Mouse (Mus musculus) retina, postnatal 1 day (tissue): ENCODE measurements around the gene Sbds.
"Not testable (repeated sequence)": the region's sequence is repeated elsewhere in the genome, so short reads cannot be mapped to it uniquely, and the experiment has no call there.

Experiments used
- DNase-seq: peaks from one replicate; pipeline ENCODE4 v3.0.0-alpha.2; 2012

The Sbds gene

GRCm38 (mm10) chr5:130255799-130256525 lies 632 bp upstream of the Sbds start:
- DNase-seq: not testable (repeated sequence)

GRCm38 (mm10) chr5:130254164-130255016 lies 940 bp downstream of the Sbds start:
- peak; percentile 45 for DNase-seq

GRCm38 (mm10) chr5:130247823-130248222 lies 7.5 kb downstream of the Sbds start:
- no peak for DNase-seq

GRCm38 (mm10) chr5:130241426-130241825 lies 13.9 kb downstream of the Sbds start:
- DNase-seq: no peak

DNA sequence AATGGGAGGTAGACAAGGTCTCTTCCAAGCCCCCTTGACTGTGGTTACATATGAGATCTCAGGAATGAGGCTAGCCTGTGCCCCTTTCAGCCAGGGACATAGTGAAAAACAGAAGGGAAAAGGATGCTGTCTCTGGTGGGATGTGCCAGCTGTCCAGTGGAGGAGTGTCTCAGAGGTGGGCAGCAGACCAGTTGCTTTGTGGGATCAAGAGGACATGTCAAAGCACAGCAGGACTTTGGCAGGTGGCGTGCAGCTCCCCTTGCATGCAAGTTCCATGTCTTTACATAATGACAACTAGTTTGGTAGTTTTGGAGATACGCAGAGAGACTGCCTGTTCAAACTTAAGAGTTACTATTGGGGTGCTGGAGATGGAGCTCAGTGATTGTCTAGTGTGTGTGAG lies 15.5 kb downstream of the Sbds start:
- DNase-seq: no peak

DNA sequence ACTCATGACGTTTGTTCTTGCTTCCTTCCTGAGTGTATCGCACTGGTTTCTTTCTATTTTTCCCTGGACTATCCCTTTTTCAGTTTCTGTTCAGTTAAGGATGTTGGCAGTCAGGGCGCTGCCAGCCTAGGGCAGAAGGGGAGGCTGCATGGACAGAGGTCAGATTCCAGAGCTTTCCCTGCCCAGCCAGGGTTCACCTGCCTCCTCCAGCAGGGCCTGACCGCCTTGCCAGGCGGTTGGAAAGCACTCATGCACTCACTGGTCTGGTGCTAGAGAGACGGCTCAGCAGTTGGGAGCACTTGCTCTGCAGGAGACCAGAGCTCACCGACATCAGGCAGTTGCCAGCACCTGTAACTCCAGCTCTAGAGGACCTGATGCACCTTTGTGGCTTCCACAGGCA lies 16.1 kb downstream of the Sbds start:
- no peak for DNase-seq

- DNase-seq: no peak
Observed at GRCm38 (mm10) chr5:130236302-130236701, 19.0 kb downstream of the Sbds start.

DNA sequence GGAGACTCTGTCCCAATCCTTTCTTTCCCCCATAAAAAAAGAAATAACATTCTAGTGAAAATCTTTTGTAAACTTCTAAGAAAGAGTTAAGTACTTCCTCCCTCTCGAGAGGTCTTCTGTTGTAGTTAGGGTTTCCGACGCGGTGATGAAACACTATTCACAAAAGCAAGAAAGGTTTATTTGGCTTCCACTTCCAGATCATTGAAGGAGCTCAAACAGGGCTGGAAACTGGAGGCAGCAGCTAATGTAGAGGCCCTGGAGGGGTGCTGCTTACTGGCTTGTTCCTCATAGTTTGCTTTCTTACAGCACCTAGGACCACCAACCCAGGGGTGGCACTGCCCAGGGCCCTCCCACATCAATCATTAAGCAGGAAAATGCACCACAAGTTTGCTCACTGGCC lies 27.2 kb downstream of the Sbds start:
- DNase-seq: no peak

DNA sequence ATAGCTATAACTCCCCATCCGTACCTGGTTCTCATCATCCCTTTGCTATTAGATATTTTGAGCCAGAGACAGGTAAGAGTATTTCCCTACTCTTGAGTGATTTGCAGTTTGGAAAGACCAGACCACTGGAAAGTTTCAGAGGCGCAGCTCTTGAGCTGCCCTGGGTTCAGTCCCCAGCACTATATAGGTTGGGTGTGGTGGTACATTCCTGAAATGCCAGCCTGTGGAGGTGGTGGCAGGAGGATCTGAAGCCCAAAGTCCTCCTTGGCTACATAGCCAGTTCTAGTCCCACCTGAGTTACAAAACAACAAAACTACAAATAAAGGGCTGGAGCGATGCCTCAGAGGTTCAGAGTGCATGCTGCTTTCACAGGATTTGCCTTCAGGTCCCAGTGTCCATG lies 28.5 kb downstream of the Sbds start:
- DNase-seq: no peak

DNA sequence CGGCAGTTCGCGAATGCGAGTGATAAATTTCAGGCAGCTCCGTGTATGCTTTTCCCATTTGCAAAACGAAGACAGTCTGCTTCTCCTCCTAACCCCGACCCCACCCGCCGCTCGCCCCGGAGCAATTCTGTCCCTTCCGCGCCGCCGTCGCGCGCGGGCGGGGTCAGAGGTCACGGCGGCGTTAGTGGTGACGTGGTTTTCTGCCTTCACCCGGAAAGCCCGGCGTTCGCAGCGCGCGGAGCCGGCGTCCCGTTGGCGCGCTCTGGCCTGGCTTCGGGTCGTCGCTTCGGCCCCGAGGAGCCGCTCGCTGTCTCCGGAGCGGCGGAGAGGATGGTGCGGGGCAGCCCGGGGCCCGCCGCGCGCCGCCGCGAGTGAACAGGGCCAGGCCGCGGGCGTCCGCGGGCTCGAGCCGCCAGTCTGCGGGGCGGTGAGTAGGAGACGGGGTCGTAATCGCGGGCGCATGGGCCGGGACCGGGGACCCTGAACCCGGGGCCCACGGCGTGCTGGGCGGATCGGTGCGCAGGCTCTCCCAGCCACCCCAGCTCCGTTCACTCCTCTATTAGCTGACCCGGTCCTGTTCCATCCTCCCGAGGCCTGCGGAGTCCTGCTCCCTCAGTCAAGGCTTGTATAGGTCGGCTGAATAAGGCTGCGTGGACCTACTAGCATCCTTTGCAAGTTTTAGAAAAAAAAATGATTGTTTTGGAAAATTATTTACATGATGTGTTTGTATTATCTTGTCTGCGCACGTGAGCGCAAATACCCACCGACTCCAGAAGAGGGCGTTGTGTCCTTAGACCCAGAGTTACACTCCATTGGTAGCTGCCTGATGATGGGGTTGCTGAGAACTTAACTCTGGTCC lies 33.0 kb downstream of the Sbds start:
- DNase-seq: peak; percentile 95

GRCm38 (mm10) chr5:130221760-130222145 lies 33.6 kb downstream of the Sbds start:
- DNase-seq: no peak

DNA sequence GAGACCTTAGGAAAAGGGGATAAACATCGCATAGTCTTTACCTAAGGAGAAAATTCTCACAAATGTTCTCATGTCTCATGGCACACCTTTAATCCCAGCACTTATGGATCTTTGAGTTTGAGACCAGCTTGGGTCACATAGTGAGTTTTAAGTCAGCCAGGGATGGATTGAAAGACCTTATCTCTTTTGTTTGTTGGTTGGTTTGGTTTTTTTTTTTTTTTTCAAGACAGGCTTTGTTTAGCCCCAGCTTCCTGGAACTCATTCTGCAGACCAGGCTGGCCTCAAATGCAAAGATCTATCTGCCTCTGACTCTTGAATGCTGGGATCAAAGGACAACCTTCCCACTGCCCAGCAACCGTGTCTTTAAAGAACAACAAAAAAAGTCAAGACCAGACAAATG lies 34.0 kb downstream of the Sbds start:
- no peak for DNase-seq

DNA sequence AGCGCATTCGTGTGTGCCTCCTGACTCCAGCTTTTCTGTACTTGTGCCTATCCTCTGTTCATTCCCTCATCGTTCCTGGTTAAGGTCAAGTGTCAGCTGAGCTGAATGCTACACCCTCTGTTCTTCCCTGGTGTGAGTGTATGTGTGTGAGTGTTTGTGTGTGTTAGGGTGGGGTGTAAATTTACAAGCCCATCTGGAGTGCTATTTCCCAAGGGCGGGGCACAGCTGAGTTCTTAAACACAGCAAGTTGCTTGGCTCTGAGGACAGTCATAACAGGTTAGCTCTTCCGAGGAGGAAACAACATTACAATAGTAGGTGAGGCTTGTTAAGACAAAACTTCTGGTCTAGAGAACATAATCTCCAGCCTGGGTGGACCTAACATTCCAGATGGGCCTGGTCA lies 37.0 kb downstream of the Sbds start:
- DNase-seq: no peak

DNA sequence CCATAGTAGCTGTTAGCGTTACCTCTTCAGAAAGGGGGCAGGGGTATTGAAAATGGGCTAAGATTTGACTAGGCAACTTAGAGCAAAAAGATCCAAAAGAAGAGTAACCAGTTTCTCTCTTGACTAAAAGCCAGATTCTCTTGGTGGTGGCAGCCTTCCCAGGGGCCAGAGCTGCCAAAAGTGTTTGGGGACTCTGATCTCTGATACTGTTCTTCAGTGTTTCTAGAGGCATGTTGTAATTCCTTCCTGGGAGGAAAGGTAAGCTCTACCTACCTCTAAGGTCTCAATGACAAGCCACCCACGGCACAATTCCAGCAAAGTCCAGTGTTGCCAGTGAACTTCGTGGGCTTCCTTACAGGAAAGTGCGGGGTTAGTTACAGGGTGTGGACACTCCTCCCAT lies 37.9 kb downstream of the Sbds start:
- no peak for DNase-seq

DNA sequence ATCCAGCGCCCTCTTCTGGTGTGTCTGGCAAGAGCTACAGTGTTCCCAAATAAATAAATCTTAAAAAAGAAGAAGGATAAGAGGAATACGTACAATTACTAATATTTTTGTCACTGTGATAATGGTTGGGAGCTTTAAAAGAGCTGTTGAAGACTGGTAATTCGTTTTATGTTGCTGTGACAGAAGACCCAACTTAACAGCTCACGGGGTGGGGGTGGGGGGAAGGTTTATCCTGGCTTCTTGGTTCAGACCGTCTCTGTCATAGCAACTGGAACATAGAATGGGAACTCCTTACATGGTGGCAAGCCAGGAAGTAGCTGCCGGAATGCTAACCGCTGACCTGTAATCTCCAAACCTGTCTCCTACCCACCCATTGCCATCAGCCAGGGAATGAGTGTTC lies 38.5 kb downstream of the Sbds start, which contains the start of gene Tmem248:
Tmem248 (plus strand) TSS at position 301 of the 400 bp plus-strand sequence.
- no peak for DNase-seq

DNA sequence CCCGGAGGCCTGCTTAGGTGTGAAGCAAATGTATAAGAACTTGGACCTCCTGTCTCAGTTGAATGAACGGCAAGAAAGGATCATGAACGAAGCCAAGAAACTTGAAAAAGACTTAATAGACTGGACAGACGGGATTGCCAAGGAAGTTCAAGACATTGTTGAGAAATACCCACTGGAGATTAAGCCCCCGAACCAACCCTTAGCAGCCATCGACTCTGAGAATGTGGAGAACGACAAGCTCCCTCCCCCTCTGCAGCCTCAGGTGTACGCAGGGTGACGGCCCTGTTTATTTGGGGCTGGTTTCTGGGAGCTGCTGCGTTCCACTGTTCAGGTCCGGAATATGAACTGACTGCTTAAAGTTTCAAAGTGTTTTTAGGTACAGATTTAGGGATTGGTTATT lies 42.4 kb downstream of the Sbds start:
- no peak for DNase-seq

DNA sequence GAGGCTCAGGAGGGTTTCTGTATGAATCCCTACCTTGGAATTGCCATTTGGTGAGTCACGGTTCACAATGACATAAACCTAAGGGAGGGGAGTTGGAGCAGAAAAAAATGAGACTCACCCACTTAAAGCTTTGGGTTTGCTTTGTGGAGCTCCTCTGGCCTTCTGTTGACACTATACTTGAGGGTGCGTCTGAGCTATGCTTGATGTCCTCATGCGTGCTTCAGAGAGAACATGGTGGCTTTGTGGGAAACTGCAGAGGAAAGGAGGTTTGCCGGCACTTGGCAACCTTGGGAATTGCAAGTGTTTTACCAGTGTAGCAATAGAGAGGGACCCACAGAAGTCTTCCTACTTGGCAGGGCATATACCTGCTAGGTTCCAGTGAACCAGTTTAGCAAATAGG lies 48.0 kb downstream of the Sbds start:
- no peak for DNase-seq

GRCm38 (mm10) chr5:130205441-130206023 lies 49.8 kb downstream of the Sbds start:
- DNase-seq: no peak

DNA sequence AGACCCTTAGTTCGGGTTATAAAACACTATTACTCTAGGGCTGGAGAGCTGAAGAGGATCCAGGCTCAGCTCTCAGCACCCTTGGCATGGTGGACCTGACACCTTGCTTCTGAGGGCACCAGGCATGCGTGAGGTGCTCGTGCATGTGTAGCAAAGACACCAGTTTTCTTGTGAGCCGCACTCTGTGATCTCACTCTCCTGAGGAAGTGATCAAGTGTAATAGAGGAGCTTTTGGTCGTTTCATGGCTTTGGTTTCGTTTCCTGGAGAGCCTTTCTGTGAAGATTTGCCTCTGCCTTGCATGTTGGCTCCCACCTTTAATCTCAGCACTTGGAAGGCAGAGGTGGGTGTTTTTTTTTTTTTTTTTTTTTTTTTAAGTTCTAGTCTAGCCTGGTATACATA lies 50.8 kb downstream of the Sbds start:
- DNase-seq: no peak

- DNase-seq: no peak
Observed at GRCm38 (mm10) chr5:130203948-130204347, 51.4 kb downstream of the Sbds start.

GRCm38 (mm10) chr5:130200233-130201029 lies 54.9 kb downstream of the Sbds start:
- no peak for DNase-seq

DNA sequence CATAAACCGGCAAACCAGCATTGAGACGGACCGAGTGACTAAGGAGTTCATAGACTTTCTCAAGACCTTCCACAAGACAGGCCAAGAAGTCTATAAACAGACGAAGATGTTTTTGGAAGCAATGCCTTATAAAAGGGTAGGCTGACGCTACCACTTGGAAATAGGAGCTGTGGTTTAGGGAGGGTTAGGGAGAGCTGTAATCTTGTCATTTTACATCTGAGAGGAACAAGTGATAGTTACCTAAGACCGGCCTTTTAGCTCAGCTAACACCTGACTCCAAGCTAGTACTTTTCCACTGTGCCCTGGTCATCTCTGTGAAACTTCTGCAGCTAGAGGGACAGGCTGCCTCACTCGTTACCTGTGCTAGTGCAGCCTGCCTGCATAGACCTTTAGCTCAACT lies 57.3 kb downstream of the Sbds start:
- DNase-seq: no peak
